Mouse (Mus musculus): ENCODE measurements around the gene Retnlb. TPM values are rescaled to one million over a fixed set of nuclear protein-coding genes. Genes with fewer than 3 reads are reported as not detected.
"Not testable (repeated sequence)": the region's sequence is repeated elsewhere in the genome, so short reads cannot be mapped to it uniquely, and the experiment has no call there.

Gene Retnlb
- polyA plus RNA-seq, 1 experiment from 2014 or later = not detected

DNA sequence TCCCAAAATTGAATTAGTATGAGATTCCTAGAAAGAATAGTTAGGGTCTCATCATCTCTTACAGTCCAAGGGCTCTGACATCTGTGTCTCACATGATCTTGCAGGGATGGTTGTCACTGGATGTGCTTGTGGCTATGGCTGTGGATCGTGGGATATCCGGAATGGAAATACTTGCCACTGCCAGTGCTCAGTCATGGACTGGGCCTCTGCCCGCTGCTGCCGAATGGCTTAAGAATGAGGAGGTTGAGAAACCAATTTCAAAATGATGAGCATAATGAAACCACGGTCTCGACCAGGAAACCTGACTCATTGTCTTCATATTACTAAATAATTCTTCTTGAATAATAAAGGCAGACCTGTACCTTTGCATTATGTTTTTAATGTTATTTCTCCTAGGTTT is 1.9 kb downstream of the Retnlb start:
- Histone ChIP-seq H3K9me3 (replicated peaks) (no peaks in the 10 kb centered on the region), H3K27ac (no peak overlapping the region), H3K9ac (no peak overlapping the region), H3K4me2 (no peak overlapping the region), H3K4me1 (no peaks in the 10 kb centered on the region), H3K36me3 (no peaks in the 10 kb centered on the region), H3K27me3 (no peaks in the 10 kb centered on the region), H3K4me3 (replicated peaks) (no peak overlapping the region)
- no peak for ATAC-seq (replicated peaks; ENCODE audit: low FRiP score)
- WGBS = 94% methylated on average over 6 of the region's 6 CpGs

DNA sequence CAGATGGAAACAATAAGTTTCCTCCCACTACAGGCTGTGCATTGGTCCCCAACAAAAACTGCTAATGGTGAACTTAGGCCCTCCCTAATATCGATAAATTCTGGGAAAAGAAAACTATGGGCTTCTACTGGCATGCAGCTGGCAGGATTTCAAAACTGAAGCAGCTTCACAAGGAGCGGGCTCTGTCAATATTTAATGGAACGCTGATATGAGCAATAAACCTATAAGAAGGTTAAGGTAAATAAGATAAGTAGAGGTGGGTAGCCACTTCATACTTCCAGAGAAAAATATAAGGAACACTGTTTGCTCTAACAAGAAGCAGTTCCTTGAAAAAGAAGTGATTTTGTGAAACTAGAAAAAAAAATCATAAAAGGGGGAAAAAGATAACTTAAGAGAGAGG is 9.8 kb downstream of the Retnlb start:
- Histone ChIP-seq H3K9ac (no peak overlapping the region), H3K4me3 (replicated peaks) (no peak overlapping the region), H3K27ac (no peak overlapping the region)

DNA sequence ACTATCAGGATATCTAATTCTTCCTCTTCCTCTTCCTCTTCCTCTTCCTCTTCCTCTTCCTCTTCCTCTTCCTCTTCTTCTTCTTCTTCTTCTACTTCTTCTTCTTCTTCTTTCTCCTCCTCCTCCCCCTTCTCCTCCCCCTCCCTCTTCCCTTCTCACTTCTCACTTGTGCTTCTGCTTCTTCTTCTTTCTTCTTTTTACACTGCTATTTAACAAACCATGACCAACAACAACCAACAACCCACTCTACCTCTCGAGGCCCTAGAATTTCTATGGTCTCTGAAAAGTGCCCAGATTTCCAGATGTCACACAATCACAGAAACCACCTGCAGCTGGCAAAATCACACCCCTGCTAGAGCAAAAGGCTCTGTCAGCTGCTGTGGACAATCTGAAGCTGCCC is 11.0 kb downstream of the Retnlb start:
- H3K36me3 ChIP-seq = no peaks in the 10 kb centered on the region
- H3K9ac ChIP-seq = no peak overlapping the region
- no peak overlapping the region for H3K27ac ChIP-seq
- H3K9me3 ChIP-seq (replicated peaks) = no peaks in the 10 kb centered on the region
- H3K4me1 ChIP-seq = no peaks in the 10 kb centered on the region
- 17% methylated on average over 1 of the region's 1 CpGs for WGBS
- no peak overlapping the region for H3K4me2 ChIP-seq
- H3K27me3 ChIP-seq = no peaks in the 10 kb centered on the region
- H3K4me3 ChIP-seq (replicated peaks) = no peak overlapping the region
- no peak for ATAC-seq (replicated peaks; ENCODE audit: low FRiP score)

More for the DNA sequence above, 9.8 kb downstream of the Retnlb start:
- H3K9me3 ChIP-seq (replicated peaks) = no peaks in the 10 kb centered on the region
- 88% methylated on average over 3 of the region's 3 CpGs for WGBS
- no peaks in the 10 kb centered on the region for H3K27me3 ChIP-seq
- no peak for ATAC-seq (replicated peaks; ENCODE audit: low FRiP score)
- no peak overlapping the region for H3K4me2 ChIP-seq
- H3K4me1 ChIP-seq = no peaks in the 10 kb centered on the region
- H3K36me3 ChIP-seq = no peaks in the 10 kb centered on the region

DNA sequence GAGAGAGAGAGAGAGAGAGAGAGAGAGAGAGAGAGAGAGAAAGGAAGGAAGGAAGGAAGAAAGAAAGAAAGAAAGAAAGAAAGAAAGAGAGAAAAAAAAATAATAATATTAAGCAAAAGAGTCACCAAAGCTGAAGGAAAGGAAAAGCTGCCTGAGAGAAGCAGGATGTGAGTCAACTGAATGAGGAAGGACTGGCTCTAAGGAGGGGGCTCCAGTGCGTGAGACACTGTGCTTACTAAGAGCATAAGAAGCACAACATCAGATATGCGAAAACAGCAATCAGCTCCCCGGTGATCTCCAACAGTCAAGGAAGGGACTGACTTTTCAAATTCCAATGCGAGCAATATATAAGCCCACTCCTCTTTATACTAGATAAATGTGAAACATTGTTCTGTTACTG is 12.4 kb downstream of the Retnlb start:
- WGBS = 86% methylated on average over 4 of the region's 4 CpGs
- no peaks in the 10 kb centered on the region for H3K4me1 ChIP-seq
- no peak for ATAC-seq (replicated peaks; ENCODE audit: low FRiP score)

DNA sequence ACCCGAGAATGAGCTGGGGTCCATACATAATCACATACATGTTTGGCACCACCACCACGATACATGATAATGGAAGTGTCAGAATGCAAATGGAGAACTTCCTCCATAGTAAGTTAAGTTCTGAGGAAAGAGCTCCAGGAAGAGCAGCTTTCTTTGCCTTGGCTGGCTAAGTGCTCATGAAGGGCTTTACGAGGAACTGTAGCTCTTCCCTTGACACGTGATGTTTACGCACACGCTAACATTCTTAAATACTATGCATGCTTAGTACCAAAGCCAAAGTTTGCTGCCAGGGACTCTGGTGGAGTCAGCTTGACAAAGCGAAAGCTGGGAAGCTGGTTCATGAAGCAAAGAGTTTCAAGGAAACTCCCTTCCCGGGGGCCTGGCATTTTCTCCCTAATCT is 15.4 kb downstream of the Retnlb start:
- ATAC-seq (replicated peaks; ENCODE audit: low FRiP score) = no peak
- WGBS = 76% methylated on average over 8 of the region's 8 CpGs
- Histone ChIP-seq H3K9ac (no peak overlapping the region), H3K4me3 (replicated peaks) (no peak overlapping the region), H3K9me3 (replicated peaks) (no peaks in the 10 kb centered on the region), H3K36me3 (no peaks in the 10 kb centered on the region), H3K27me3 (no peaks in the 10 kb centered on the region), H3K4me2 (no peak overlapping the region), H3K4me1 (no peaks in the 10 kb centered on the region), H3K27ac (no peak overlapping the region)

More for the DNA sequence above, 12.4 kb downstream of the Retnlb start:
- Histone ChIP-seq H3K27me3 (no peaks in the 10 kb centered on the region), H3K9me3 (replicated peaks) (no peaks in the 10 kb centered on the region), H3K27ac (no peak overlapping the region), H3K9ac (no peak overlapping the region), H3K36me3 (no peaks in the 10 kb centered on the region), H3K4me3 (replicated peaks) (no peak overlapping the region), H3K4me2 (no peak overlapping the region)

DNA sequence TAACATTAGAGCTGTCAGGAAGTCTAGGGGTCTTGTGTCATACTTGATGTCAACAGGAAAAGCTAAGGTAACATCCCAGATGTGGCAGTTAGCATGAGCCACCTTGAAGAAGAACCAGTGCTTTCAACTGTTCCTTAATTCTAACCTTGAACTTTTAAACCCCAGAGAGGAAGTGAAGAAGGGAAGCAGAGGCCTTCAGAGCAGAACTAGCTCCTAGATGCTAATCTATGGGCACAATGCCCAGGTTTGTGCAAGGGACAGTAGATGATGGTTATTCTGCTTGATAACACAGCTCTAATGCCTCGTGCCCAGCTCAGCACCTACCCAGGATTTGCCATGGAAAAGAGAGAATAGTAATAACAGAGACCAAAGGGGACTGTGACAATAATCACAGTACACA is 17.0 kb downstream of the Retnlb start:
- H3K9ac ChIP-seq; ATAC-seq (replicated peaks; ENCODE audit: low FRiP score): not testable (repeated sequence)
- WGBS = 62% methylated on average over 1 of the region's 1 CpGs

DNA sequence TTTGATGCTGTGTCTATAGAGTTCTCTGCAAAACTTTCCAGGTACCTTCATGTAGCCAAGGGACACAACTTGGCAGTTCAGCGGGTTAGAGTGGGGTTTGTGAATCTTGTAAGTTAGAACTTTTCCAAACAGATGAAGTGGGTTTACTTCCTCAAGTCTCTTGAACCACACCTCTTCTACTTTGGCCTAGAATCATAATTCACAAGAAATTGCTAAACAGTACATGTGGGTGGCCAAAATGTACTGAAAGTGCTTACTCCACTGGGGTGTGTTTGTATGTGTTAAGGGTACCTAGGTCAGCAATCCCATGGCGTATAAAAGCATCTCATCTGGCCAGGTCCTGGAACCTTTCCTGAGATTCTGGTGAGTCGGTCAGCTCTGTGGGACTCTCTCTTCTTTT is 25.6 kb downstream of the Retnlb start, which contains the start of gene Retnla:
Gene Retnla, plus strand, starts transcription at position 286 of the 400 bp plus-strand sequence.
- no peaks in the 10 kb centered on the region for H3K4me1 ChIP-seq
- H3K36me3 ChIP-seq = no peaks in the 10 kb centered on the region
- no peak within 1 kb of the TSS for H3K9ac ChIP-seq
- H3K4me2 ChIP-seq = no peak within 1 kb of the TSS
- H3K9me3 ChIP-seq (replicated peaks) = no peaks in the 10 kb centered on the region
- no peaks in the 10 kb centered on the region for H3K27me3 ChIP-seq
- ATAC-seq (replicated peaks; ENCODE audit: low FRiP score) = no peak
- no peak within 1 kb of the TSS for H3K27ac ChIP-seq
- H3K4me3 ChIP-seq (replicated peaks) = no peak within 1 kb of the TSS
- 85% methylated on average over 3 of the region's 3 CpGs for WGBS

More for the DNA sequence above, 17.0 kb downstream of the Retnlb start:
- not testable (repeated sequence) for H3K9me3 ChIP-seq (replicated peaks); H3K36me3 ChIP-seq; H3K4me3 ChIP-seq (replicated peaks); H3K4me2 ChIP-seq; H3K4me1 ChIP-seq; H3K27ac ChIP-seq; H3K27me3 ChIP-seq

DNA sequence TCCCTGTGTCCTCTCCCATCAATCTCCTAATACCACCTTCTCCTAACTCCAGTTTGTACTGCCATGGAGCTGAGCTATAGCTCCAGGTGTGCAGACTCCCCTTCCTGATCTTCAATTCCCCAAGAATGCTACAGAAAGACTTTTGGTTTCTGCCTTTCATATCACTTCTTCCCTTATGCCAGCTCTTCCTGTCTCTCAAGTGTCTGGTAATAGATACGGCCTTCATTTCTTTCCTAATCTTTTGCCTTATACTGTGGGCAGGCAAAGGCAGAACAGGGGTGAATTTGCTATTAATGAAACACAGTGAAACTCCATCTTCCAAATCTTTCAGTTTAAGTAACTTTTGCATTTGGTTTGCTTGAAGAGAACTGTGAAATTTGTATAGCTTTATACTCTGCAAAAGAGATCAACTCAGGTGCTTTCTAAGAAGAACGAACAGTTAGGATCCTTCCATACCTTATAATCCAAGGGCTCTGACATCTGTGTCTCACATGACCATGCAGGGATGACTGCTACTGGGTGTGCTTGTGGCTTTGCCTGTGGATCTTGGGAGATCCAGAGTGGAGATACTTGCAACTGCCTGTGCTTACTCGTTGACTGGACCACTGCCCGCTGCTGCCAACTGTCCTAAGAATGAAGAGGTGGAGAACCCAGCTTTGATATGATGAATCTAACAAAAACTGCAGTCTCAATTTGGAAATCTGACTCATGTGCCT is 27.2 kb downstream of the Retnlb start:
- Histone ChIP-seq H3K36me3 (no peaks in the 10 kb centered on the region), H3K27ac (no peak overlapping the region), H3K9me3 (replicated peaks) (no peaks in the 10 kb centered on the region), H3K9ac (no peak overlapping the region), H3K4me3 (replicated peaks) (no peak overlapping the region), H3K27me3 (no peaks in the 10 kb centered on the region), H3K4me2 (no peak overlapping the region), H3K4me1 (no peaks in the 10 kb centered on the region)
- WGBS = 89% methylated on average over 4 of the region's 4 CpGs
- ATAC-seq (replicated peaks; ENCODE audit: low FRiP score) = no peak

DNA sequence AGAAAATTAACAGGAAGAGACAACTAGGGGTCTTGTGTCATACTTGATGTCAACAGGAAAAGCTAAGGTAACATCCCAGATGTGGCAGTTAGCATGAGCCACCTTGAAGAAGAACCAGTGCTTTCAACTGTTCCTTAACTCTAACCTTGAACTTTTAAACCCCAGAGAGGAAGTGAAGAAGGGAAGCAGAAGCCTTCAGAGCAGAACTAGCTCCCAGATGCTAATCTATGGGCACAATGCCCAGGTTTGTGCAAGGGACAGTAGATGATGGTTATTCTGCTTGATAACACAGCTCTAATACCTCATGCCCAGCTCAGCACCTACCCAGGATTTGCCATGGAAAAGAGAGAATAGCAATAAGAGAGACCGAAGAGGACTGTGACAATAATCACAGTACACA is 48.3 kb downstream of the Retnlb start:
- not testable (repeated sequence) for H3K36me3 ChIP-seq; H3K4me3 ChIP-seq (replicated peaks); H3K4me2 ChIP-seq; H3K9ac ChIP-seq; H3K9me3 ChIP-seq (replicated peaks); H3K27me3 ChIP-seq; H3K27ac ChIP-seq; H3K4me1 ChIP-seq; ATAC-seq (replicated peaks; ENCODE audit: low FRiP score)
- 93% methylated on average over 1 of the region's 1 CpGs for WGBS

DNA sequence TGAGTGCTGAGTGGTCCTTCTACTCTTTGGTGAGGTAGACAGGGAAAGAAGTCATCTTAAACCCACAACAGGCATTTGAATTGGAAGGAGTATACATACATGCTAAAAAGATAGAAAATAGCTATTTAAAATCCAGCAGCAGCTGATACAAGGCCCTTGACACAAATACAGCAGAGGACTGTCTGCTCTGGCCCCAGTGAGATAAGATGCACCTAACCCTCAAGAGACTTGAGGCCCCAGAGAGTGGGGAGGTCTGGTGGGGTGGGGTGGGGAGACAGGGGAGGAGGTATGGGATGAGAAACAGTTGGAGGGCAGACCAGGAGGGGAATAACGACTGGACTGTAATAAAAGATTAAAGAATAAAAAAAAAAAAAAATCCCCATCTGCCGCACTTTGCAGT is 51.0 kb downstream of the Retnlb start:
- Histone ChIP-seq H3K4me2 (no peak overlapping the region), H3K9me3 (replicated peaks) (no peaks in the 10 kb centered on the region), H3K9ac (no peak overlapping the region), H3K4me1 (no peaks in the 10 kb centered on the region), H3K27ac (no peak overlapping the region), H3K4me3 (replicated peaks) (no peak overlapping the region), H3K36me3 (no peaks in the 10 kb centered on the region), H3K27me3 (no peaks in the 10 kb centered on the region)
- ATAC-seq (replicated peaks; ENCODE audit: low FRiP score) = no peak
- 58% methylated on average over 2 of the region's 2 CpGs for WGBS

Other genes starting within 250 kb of the Retnlb start
- not detected in 2 replicates for gene Trat1, start 44.8 kb upstream of the Retnlb start, polyA plus RNA-seq (2015; fragmentation: Nextera tagmentation; extraction: Ambion mirVana)
- gene Retnla, start 25.7 kb downstream of the Retnlb start, polyA plus RNA-seq (2015; fragmentation: Nextera tagmentation; extraction: Ambion mirVana) = not detected in 2 replicates
- gene Retnlg, start 55.8 kb downstream of the Retnlb start, polyA plus RNA-seq (2015; fragmentation: Nextera tagmentation; extraction: Ambion mirVana) = 0.31 and 0.95 TPM in 2 replicates
- 30.9 and 31.5 TPM in 2 replicates for gene Dzip3, start 177.3 kb downstream of the Retnlb start, polyA plus RNA-seq (2015; fragmentation: Nextera tagmentation; extraction: Ambion mirVana)
- gene Cip2a, start 177.3 kb downstream of the Retnlb start, polyA plus RNA-seq (2015; fragmentation: Nextera tagmentation; extraction: Ambion mirVana) = 25.2 and 29.0 TPM in 2 replicates
- gene Myh15, start 240.6 kb downstream of the Retnlb start, polyA plus RNA-seq (2015; fragmentation: Nextera tagmentation; extraction: Ambion mirVana) = not detected in 2 replicates

All from kidney, embryonic 15.5 days (tissue).